Mouse (Mus musculus) embryonic fibroblast, embryonic 13.5 days (primary cell): Measurements from ENCODE around the gene Grb7. TPM values are rescaled to one million over a fixed set of nuclear protein-coding genes. Genes with fewer than 3 reads are reported as not detected.

Source experiments
- H3K27ac ChIP-seq: 2 replicates; pipeline ENCODE4 v1.5.1; 2012; ENCODE audit warnings: low read length, control low read depth, inconsistent platforms; ENCODE audit not compliant: insufficient read depth
- H3K4me1 ChIP-seq: 2 replicates; pipeline ENCODE4 v1.6.1; 2011; ENCODE audit warnings: low read length; ENCODE audit not compliant: control insufficient read depth, insufficient read depth
- H3K4me3 ChIP-seq: 2 replicates; pipeline ENCODE4 v1.5.1; 2011; ENCODE audit warnings: mild to moderate bottlenecking, control low read depth, low read length; ENCODE audit not compliant: insufficient read depth
- CTCF ChIP-seq: IDR thresholded peaks from 2 replicates; pipeline ENCODE4 v1.5.1; 2011; ENCODE audit warnings: mild to moderate bottlenecking, control low read depth, low read length, moderate library complexity, borderline replicate concordance; ENCODE audit not compliant: insufficient read depth
- POLR2A ChIP-seq: IDR thresholded peaks from 2 replicates; pipeline ENCODE4 v1.6.1; 2011; ENCODE audit warnings: low read depth, mild to moderate bottlenecking, control low read depth, low read length, moderate library complexity
- polyA plus RNA-seq: library from polyadenylated mRNA; stranded (reverse); fragments of >200 nt; gene quantifications from 2 replicates; pipeline ENCODE4 v1.2.4, GENCODE M21; 2011; ENCODE audit warnings: low read depth; ENCODE audit not compliant: missing spikeins, insufficient read length

Gene Grb7
- not detected in 2 replicates for polyA plus RNA-seq

GRCm38 (mm10) chr11:98446213-98446561 is at the start of gene Grb7:
Gene Grb7 (plus strand): TSS chr11:98446394.
- Histone ChIP-seq H3K4me3 (no peak within 1 kb of the TSS), H3K27ac (no peak within 1 kb of the TSS), H3K4me1 (no peaks in the 10 kb centered on the region)
- TF ChIP-seq POLR2A (no peak), CTCF (no peak)

- Histone ChIP-seq H3K27ac (no peak overlapping the region), H3K4me3 (no peak overlapping the region), H3K4me1 (0 out of 2 replicates have a peak, but pooled peaks cover 2% of the 10 kb centered on the region)
- TF ChIP-seq CTCF: no peak
- TF ChIP-seq POLR2A: no peak
Observed at GRCm38 (mm10) chr11:98397946-98398345, 48.2 kb upstream of the Grb7 start.

GRCm38 (mm10) chr11:98400161-98400726 is 46.0 kb upstream of the Grb7 start, which contains the start of gene Pgap3:
Gene Pgap3 (minus strand): TSS chr11:98400490.
- 0 out of 2 replicates have a peak, but pooled peaks cover 2% of the 10 kb centered on the region for H3K4me1 ChIP-seq
- no peak for TF ChIP-seq CTCF
- TF ChIP-seq POLR2A: peak; percentile 50
- peak within 1 kb of the TSS; percentile 90 for H3K4me3 ChIP-seq
- H3K27ac ChIP-seq: peak within 1 kb of the TSS; percentile 96

GRCm38 (mm10) chr11:98400816-98401215 is 45.4 kb upstream of the Grb7 start:
- H3K4me1 ChIP-seq: 0 out of 2 replicates have a peak, but pooled peaks cover 2% of the 10 kb centered on the region
- H3K27ac ChIP-seq: 0 out of 2 replicates have a peak overlapping the region, but pooled peaks have one; percentile 96
- TF ChIP-seq CTCF (no peak), POLR2A (no peak)
- peak overlapping the region; percentile 90 for H3K4me3 ChIP-seq

- Histone ChIP-seq H3K27ac (no peak overlapping the region), H3K4me1 (no peaks in the 10 kb centered on the region), H3K4me3 (no peak overlapping the region)
- TF ChIP-seq POLR2A (no peak), CTCF (no peak)
Observed at GRCm38 (mm10) chr11:98406621-98407020, 39.6 kb upstream of the Grb7 start.

GRCm38 (mm10) chr11:98408872-98409271 is 37.3 kb upstream of the Grb7 start:
- no peak for TF ChIP-seq POLR2A
- no peak for TF ChIP-seq CTCF
- Histone ChIP-seq H3K27ac (no peak overlapping the region), H3K4me3 (no peak overlapping the region), H3K4me1 (0 out of 2 replicates have a peak, but pooled peaks cover 3% of the 10 kb centered on the region)

- H3K27ac ChIP-seq: no peak overlapping the region
- 0 out of 2 replicates have a peak, but pooled peaks cover 6% of the 10 kb centered on the region for H3K4me1 ChIP-seq
- TF ChIP-seq POLR2A: no peak
- no peak for TF ChIP-seq CTCF
- no peak overlapping the region for H3K4me3 ChIP-seq
Observed at GRCm38 (mm10) chr11:98409341-98409822, 36.8 kb upstream of the Grb7 start.

GRCm38 (mm10) chr11:98412273-98412796 is 33.9 kb upstream of the Grb7 start, which contains the start of gene Erbb2:
Gene Erbb2 (plus strand): TSS chr11:98412470.
- peak within 1 kb of the TSS; percentile 91 for H3K4me3 ChIP-seq
- H3K4me1 ChIP-seq: 0 out of 2 replicates have a peak, but pooled peaks cover 6% of the 10 kb centered on the region
- TF ChIP-seq CTCF (no peak), POLR2A (peak; percentile 98)
- H3K27ac ChIP-seq: peak within 1 kb of the TSS; percentile 63

GRCm38 (mm10) chr11:98412797-98413301 is 33.3 kb upstream of the Grb7 start:
- 0 out of 2 replicates have a peak, but pooled peaks cover 6% of the 10 kb centered on the region for H3K4me1 ChIP-seq
- peak overlapping the region; percentile 91 for H3K4me3 ChIP-seq
- H3K27ac ChIP-seq: peak overlapping the region; percentile 63
- TF ChIP-seq CTCF (no peak), POLR2A (no peak)

- TF ChIP-seq CTCF: no peak
- no peak for TF ChIP-seq POLR2A
- Histone ChIP-seq H3K4me1 (0 out of 2 replicates have a peak, but pooled peaks cover 6% of the 10 kb centered on the region), H3K4me3 (peak overlapping the region; percentile 91), H3K27ac (no peak overlapping the region)
Observed at GRCm38 (mm10) chr11:98413731-98414130, 32.5 kb upstream of the Grb7 start.
